Mouse (Mus musculus) myocyte (in vitro differentiated cells): ENCODE data around the gene Twist2.

ENCODE experiments used
- CEBPB ChIP-seq: IDR thresholded peaks from 2 replicates; pipeline ENCODE4 v1.6.1; 2011; ENCODE audit warnings: mild to moderate bottlenecking, moderate library complexity; ENCODE audit not compliant: poor library complexity, insufficient read depth, severe bottlenecking
- POLR2A ChIP-seq: IDR thresholded peaks from one replicate; pipeline ENCODE4 v1.6.1; 2011; ENCODE audit warnings: low read depth, mild to moderate bottlenecking, control low read depth, moderate library complexity; ENCODE audit not compliant: insufficient read length
- POLR2AphosphoS2 ChIP-seq: IDR thresholded peaks from one replicate; pipeline ENCODE4 v1.6.1; 2011; ENCODE audit warnings: low read depth, control low read depth; ENCODE audit not compliant: insufficient read length

- TF ChIP-seq CEBPB, result no peak
- no peak for TF ChIP-seq POLR2A
- TF ChIP-seq POLR2AphosphoS2, result no peak
These were observed 73.4 kb downstream of the Twist2 start for GRCm38 (mm10) chr1:91874633-91875032.
